Mouse (Mus musculus): Measurements from ENCODE around the gene Coq10b. TPM values are rescaled to one million over a fixed set of nuclear protein-coding genes. Genes with fewer than 3 reads are reported as not detected.
"Not testable (repeated sequence)": the region's sequence is repeated elsewhere in the genome, so short reads cannot be mapped to it uniquely, and the experiment has no call there.

Gene Coq10b
- total RNA-seq (2021), result 10 to 100 TPM; 15.2 to 16.8 TPM
- long read RNA-seq, experiment 1, transcript Coq10b-201 (5 exons, 1,733 nt), result major isoform, 8 of 8 reads
- long read RNA-seq, experiment 1, partial matches to known transcripts, result 0 of 8 reads
- long read RNA-seq, experiment 1, other reads (novel, unspliced or antisense), result 0 of 8 reads
- long read RNA-seq, experiment 2, transcript Coq10b-201 (5 exons, 1,733 nt), result major isoform, 18 of 19 reads
- long read RNA-seq, experiment 2, partial matches to known transcripts, result 1 of 19 reads
- long read RNA-seq, experiment 2, other reads (novel, unspliced or antisense), result 0 of 19 reads

DNA sequence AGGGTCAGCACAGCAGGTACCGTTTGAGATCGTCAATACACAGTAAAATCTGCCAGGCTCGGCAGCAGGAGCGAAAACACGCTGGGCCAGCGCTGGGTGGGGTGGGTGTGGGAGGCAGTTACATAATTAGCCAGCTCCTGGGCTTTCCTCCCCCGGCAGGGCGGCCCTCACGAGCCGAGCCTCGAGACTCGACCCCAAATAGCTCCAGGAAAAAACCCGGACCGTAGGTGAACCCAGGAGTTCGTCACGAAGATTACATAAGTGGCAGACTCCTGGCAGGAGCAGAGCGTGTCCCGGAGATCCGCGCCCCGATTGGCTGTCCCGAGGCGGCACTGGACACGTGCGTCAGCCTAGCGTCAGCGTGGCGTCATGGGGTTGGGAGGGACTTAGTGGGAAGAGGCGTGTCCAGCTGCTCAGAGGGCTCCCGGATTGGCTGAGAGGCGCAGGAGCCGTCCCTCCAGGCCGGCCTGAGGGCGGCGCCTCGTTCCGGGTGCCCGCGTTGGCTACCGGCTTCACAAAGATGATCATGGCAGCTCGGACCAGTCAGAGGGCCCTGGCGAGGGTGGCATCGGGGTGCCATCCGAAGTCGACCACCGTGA, at the start of gene Coq10b:
TSS of gene Coq10b (plus strand) at position 416 of the 599 bp plus-strand sequence.
- Histone ChIP-seq H3K4me3 (peak within 1 kb of the TSS; percentile 99), H3K27ac (peak within 1 kb of the TSS; percentile 97)
- peak; percentile 100 for DNase-seq (ENCODE audit: low spot score in 2 of 2)
- peak; percentile 7; the same call in 1 of the 2 replicates for TF ChIP-seq CTCF (conservative IDR thresholded peaks at IDR 0.05)

DNA sequence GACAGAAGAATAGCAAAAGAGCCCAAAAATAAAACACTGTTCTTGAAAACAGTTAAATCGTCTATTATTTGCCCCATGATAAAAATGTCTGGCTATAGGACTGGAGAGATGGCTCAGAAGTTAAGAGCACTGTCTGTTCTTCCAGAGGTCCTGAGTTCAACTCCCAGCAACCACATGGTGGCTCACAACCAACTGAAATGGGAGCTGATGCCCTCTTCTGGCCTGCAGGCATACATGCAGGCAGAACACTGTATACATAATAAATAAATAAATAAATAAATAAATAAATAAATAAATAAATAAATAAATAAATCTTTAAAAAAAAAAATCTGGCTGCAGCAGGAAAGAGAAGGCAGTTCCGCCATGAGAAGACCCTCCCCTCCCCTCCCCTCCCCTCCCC, 44.3 kb upstream of the Coq10b start:
- DNase-seq (ENCODE audit: low spot score in 2 of 2); H3K27ac ChIP-seq; H3K4me3 ChIP-seq: not testable (repeated sequence)
- TF ChIP-seq CTCF (conservative IDR thresholded peaks at IDR 0.05), result peak; percentile 45

DNA sequence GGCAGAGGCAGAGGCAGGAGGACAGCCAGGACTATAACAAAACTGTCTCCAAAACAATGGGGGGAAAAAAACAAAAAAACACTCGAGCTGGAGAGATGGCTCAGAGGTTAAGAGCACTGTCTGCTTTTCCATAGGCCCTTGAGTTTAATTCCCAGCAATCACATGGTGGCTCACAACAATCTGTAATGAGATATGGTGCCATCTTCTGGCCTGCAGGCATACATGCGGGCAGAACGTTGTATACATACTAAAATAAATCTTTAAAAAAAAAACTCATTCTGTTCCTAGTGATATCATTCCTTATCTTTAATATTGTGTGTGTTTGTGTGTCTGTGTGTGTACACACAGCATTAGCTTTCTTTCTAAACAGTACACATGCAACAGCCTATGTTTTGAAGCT, 40.1 kb upstream of the Coq10b start:
- Histone ChIP-seq H3K4me3 (no peak overlapping the region), H3K27ac (no peak overlapping the region)
- TF ChIP-seq CTCF (conservative IDR thresholded peaks at IDR 0.05), result peak; percentile 47
- no peak for DNase-seq (ENCODE audit: low spot score in 2 of 2)

DNA sequence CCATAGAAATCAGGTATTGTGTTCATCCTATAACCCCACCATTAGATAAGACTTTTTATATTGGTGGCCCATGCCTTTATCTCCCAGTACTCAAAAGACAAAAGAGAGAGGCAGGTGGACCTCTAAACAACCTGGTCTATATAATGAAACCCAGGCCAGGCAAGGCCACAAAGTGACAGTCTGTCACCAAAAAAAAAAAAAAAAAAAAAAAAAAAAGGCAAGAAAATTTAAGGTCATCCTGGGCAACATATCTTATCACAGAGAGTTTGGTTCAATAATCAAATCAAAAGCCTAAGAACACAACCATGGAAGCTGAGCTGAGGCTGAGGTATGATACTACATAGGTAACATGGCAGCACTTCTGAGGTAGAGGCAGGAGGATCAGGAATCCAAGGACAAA, 30.7 kb upstream of the Coq10b start:
- no peak overlapping the region for H3K4me3 ChIP-seq
- no peak for DNase-seq (ENCODE audit: low spot score in 2 of 2)
- no peak for TF ChIP-seq CTCF (conservative IDR thresholded peaks at IDR 0.05)
- no peak overlapping the region for H3K27ac ChIP-seq

DNA sequence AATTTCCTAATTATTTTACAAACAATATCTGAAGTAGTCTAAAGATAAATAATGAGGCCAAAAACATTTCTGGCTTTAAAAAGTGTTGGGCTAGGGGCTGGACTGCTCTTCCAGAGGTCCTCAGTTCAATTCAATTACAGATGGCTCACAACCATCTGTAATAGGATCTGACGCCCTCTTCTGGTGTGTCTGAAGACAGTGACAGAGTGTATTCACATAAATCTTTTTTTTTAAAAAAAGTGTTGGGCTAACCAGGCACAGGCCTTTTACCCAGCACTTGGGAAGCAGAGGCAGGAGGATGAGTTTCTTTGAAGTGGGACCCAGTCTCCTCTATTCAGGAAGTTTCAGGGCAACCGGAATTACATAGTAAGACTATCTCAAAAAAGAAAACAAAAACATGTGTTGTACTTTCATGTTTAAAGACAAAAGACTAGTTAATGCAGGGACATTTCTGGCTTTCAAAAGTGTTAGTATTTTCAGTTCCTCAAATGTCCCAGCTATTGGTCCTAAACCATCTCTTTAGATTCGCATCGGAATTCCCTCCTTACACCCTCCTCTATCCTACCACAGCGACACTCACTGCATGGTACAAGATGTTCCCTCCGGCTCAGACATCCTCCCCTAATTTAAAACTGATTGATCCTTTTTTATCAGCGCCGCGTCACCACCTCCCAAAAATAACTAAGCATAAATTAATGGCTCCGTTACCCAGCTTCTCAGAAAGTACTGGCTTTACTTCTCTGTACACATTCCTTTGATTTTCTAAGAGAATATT, 26.7 kb upstream of the Coq10b start:
- peak; percentile 42 for TF ChIP-seq CTCF (conservative IDR thresholded peaks at IDR 0.05)
- peak overlapping the region; percentile 100 for H3K27ac ChIP-seq
- DNase-seq (ENCODE audit: low spot score in 2 of 2), result peak; percentile 9 to 23
- peak overlapping the region; percentile 96 for H3K4me3 ChIP-seq

DNA sequence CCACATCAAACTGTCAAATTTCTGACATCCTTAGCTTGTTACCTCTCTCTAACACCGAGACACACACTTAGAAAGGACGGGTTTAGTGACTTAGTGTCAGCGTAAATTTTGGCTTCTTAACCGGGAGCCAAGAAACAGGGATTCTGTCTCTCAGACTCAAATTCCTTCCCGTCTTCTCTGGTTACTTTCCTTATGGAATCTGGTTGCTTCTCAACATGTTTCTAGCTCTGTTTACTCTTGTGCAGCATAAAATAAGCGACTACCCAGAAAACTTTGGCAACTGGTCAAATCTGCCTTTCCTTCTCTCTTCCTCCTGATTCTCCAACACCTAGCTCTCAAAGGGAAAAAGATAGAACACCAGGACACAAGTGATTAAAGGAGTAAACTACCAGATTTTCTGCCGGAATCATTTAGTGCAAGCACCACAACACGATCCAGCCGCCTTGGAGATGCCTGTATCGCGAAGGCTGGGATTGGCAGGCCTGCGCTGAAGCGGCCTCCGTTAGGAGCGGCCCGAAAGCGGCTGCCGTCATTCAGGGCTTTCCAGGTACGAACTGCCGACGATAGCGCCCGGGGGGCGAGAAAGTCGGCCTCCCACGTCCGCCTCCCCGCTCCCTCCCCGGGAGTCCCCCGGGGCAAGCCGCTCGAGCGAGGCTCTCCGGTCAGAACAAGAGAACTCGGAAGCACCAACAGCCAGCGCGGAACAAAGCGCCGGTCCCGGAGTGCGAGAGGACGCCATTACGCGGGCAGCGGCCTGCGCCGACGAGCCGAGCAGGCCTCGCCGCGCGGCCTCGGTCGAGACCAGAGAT, 25.9 kb upstream of the Coq10b start:
- DNase-seq (ENCODE audit: low spot score in 2 of 2), result peak; percentile 16 to 23
- Histone ChIP-seq H3K4me3 (peak overlapping the region; percentile 96), H3K27ac (peak overlapping the region; percentile 100)
- no peak for TF ChIP-seq CTCF (conservative IDR thresholded peaks at IDR 0.05)

DNA sequence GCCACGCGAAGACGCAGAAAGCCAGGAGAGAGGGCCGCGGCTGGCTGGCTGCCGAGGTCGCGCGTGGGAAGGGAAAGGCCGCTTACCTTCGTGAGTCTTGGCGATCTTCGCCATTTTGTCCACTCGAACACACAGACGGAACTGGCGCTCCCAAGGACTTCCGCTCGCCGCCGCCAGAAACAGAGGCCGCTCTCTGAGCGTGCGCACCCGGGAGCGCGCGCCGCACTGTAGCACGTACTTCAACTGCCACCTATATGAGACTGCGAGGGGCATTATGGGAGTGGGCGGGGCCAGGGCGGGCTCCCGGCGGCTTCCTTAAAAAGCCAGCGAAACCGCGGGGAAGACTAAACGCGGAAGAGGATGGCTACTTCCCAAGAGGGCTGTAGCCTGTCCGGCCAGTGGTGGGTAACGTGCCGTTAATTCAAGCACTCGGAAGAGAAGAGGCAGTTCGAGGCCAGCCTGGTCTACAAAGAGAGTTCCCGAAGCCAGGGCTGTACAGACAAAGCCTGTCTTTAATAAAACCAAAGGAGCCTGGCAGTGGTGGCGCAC, 25.2 kb upstream of the Coq10b start, which contains the start of gene Sf3b1:
TSS of gene Sf3b1 (minus strand) at position 229 of the 549 bp plus-strand sequence.
- peak within 1 kb of the TSS; percentile 96 for H3K4me3 ChIP-seq
- peak; percentile 93 to 96 for DNase-seq (ENCODE audit: low spot score in 2 of 2)
- TF ChIP-seq CTCF (conservative IDR thresholded peaks at IDR 0.05), result peak; percentile 29
- H3K27ac ChIP-seq, result peak within 1 kb of the TSS; percentile 100

DNA sequence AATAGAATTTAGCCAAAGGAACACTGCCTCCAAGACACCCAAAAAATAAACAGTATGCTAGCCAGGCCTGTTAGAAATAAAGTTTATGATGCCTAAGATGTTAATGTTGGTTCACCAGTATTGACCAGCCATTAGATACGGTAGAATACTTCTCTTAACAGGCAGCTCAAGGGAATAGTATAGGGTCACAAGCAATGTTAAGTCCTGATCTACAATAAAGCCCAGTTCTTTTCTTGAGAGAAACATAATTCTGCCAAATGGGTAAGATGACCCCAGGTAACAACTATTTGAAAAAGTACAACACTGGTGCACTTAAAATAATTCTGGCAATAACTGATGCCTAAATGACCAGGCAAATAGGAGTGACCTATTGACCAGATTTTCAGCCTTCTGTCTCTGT, 24.6 kb upstream of the Coq10b start:
- Histone ChIP-seq H3K27ac (peak overlapping the region; percentile 100; the same call in 1 of the 2 replicates), H3K4me3 (peak overlapping the region; percentile 96)
- TF ChIP-seq CTCF (conservative IDR thresholded peaks at IDR 0.05), result no peak
- DNase-seq (ENCODE audit: low spot score in 2 of 2), result no peak

DNA sequence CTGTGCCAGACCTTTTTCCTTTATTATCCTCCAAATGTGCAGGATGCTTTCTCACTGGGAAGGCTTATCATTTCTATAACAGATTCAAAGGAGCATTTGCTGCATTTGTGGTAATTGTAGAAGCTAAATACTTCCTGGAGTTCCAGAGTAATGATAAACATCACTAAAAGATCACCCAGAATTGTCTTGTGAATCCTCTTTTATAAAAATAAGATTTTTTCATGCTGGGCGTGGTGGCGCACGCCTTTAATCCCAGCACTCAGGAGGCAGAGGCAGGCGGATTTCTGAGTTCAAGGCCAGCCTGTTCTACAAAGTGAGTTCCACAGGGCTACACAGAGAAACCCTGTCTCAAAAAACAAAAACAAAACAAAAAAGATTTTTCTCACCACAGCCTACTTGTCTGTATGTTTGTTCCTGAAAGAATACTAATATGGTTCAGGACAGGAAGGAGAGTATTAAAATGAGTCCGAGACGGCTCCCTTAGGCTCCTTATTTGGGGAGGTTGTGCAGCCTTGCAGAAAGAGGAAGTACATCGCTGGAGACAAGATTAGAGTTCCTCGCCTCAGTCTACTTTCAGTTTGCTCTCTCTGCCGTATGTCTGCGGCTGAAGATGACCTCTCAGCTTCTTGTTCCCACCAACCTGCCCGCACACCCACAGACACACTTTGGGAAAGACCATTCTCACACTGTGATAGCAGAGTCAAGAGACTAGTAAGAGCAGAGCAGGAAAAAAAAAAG, 23.9 kb upstream of the Coq10b start:
- no peak for DNase-seq (ENCODE audit: low spot score in 2 of 2)
- TF ChIP-seq CTCF (conservative IDR thresholded peaks at IDR 0.05), result no peak
- 0 out of 2 replicates have a peak overlapping the region, but pooled peaks have one; percentile 2 for H3K27ac ChIP-seq
- H3K4me3 ChIP-seq, result no peak overlapping the region

DNA sequence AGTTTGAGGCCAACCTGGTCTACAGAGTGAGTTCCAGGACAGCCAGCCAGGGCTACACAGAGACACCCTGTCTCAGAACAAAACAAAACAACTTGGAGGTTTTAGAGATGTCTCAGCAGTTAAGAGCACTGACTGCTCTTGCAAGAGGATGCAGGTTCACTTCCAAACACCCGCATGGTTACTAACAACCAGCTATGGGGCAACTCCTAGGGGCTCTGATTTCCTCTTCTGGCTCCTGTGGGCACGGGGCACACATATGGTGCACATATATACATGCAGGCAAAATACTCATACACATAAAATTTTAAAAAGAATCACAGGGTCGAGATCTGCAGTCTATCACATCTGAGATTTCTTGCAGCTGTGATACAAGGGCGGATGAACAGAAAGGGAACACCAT, 23.1 kb upstream of the Coq10b start:
- no peak for DNase-seq (ENCODE audit: low spot score in 2 of 2)
- Histone ChIP-seq H3K27ac (0 out of 2 replicates have a peak overlapping the region, but pooled peaks have one; percentile 2), H3K4me3 (no peak overlapping the region)
- no peak for TF ChIP-seq CTCF (conservative IDR thresholded peaks at IDR 0.05)

DNA sequence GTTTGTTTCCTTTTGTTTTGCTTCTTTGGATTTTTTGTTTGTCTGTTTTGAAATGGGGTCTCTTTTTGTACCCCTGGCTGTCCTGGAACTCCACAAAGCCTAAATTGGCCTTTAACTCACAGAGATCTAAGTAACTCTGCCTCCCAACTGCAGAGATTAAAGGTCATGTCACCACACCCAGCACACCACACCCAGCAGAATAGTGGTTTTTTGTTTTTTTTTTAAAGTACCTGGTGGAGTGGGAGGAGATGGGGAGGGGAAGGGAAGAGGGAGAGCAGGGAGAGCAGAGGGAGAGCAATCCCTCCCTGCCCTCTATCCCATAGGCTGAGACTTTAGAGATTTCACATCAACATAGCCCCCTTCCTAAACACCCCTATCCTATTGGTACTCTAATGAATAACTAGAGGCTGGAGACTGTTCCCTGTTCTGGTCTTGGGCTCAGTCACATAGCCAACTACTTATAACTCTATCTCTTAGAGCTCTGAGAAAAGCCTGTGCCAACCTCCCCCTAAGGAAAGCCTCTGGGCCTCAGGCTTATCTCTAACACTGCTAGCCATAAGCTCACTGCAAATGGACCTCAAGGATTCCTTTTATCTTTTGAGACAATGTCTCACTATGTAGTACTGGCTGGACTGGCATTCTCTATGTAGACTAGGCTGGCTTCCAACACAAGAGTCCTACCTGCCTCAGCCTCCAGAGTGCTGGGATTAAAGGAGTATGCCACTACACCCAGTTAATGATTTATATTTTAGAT, 21.4 kb upstream of the Coq10b start:
- H3K4me3 ChIP-seq, result no peak overlapping the region
- TF ChIP-seq CTCF (conservative IDR thresholded peaks at IDR 0.05), result no peak

More for the DNA sequence above, 21.4 kb upstream of the Coq10b start:
- H3K27ac ChIP-seq, result no peak overlapping the region
- no peak for DNase-seq (ENCODE audit: low spot score in 2 of 2)
